Mouse (Mus musculus) hindbrain, embryonic 11.5 days (tissue): ENCODE results near the gene Rab10. TPM values are rescaled to one million over a fixed set of nuclear protein-coding genes. Genes with fewer than 3 reads are reported as not detected.
"Not testable (repeated sequence)": the region's sequence is repeated elsewhere in the genome, so short reads cannot be mapped to it uniquely, and the experiment has no call there.

ENCODE experiments used
- ATAC-seq: fragments of 200-750 bp; cut with Nextera tagmentation; 2 replicates; pipeline ENCODE4 v1.8.0; 2017; ENCODE audit warnings: mild to moderate bottlenecking, moderate TSS enrichment, moderate library complexity; ENCODE audit not compliant: low FRiP score
- DNase-seq: peaks from one replicate; pipeline ENCODE4 v3.0.0-alpha.2; 2015; ENCODE audit warnings: low spot score
- H3K27ac ChIP-seq: fragments of 300-500 bp; sonication (generic); 2 replicates; pipeline ENCODE4 v1.5.1; 2014; ENCODE audit warnings: mild to moderate bottlenecking, low read depth, low read length
- H3K27me3 ChIP-seq: fragments of 300-500 bp; sonication (generic); 2 replicates; pipeline ENCODE4 v1.6.1; 2014; ENCODE audit warnings: mild to moderate bottlenecking, low read length, moderate library complexity, mixed read lengths; ENCODE audit not compliant: control insufficient read depth, insufficient read depth
- H3K36me3 ChIP-seq: fragments of 300-500 bp; sonication (generic); 2 replicates; pipeline ENCODE4 v1.6.1; 2014; ENCODE audit warnings: mild to moderate bottlenecking, low read length, moderate library complexity, mixed read lengths; ENCODE audit not compliant: control insufficient read depth, insufficient read depth
- H3K4me1 ChIP-seq: fragments of 300-500 bp; sonication (generic); replicated peaks from 2 replicates; pipeline ENCODE4 v1.6.1; 2014; ENCODE audit warnings: low read length, mixed read lengths; ENCODE audit not compliant: control insufficient read depth, insufficient read depth
- H3K4me2 ChIP-seq: fragments of 300-500 bp; sonication (generic); replicated peaks from 2 replicates; pipeline ENCODE4 v1.6.1; 2014; ENCODE audit warnings: mild to moderate bottlenecking, low read depth, low read length
- H3K4me3 ChIP-seq: fragments of 300-500 bp; sonication (generic); 2 replicates; pipeline ENCODE4 v1.5.1; 2014; ENCODE audit warnings: low read depth, low read length
- H3K9ac ChIP-seq: fragments of 300-500 bp; sonication (generic); 2 replicates; pipeline ENCODE4 v1.6.1; 2014; ENCODE audit warnings: low read depth, low read length
- H3K9me3 ChIP-seq: fragments of 300-500 bp; sonication (generic); 2 replicates; pipeline ENCODE4 v1.6.1; 2016; ENCODE audit warnings: low read length; ENCODE audit not compliant: control insufficient read depth
- WGBS: fragments of 180-500 bp; shearing (Covaris S2); extraction: QIAGEN DNeasy Blood & Tissue Kit; methylation state at CpG from one replicate; pipeline ENCODE4 v1.1.7; 2014; 5-methylcytosine and 5-hydroxymethylcytosine counted together
- polyA plus RNA-seq: library from polyadenylated mRNA; unstranded; fragments of >200 nt; fragmentation: Nextera tagmentation; extraction: Ambion mirVana; gene quantifications from 2 replicates; pipeline ENCODE4 v1.2.1, GENCODE M21; 2014

The Rab10 gene
- polyA plus RNA-seq, 1 experiment from 2014 or later, result 120 TPM

GRCm38 (mm10) chr12:3310321-3310692 lies 538 bp upstream of the Rab10 start:
- no peak for ATAC-seq

GRCm38 (mm10) chr12:3308541-3309241 lies 1.1 kb downstream of the Rab10 start:
- peak overlapping the region; percentile 51 for H3K4me2 ChIP-seq
- peak overlapping the region; percentile 84 for H3K9ac ChIP-seq
- H3K27me3 ChIP-seq, result no peaks in the 10 kb centered on the region
- no peaks in the 10 kb centered on the region for H3K36me3 ChIP-seq
- DNase-seq (peak; percentile 31), ATAC-seq (0 out of 2 replicates have a peak, but pooled peaks have one; percentile 0)
- H3K9me3 ChIP-seq, result no peaks in the 10 kb centered on the region; the same call in 1 of the 2 replicates
- peak overlapping the region; percentile 84 for H3K4me3 ChIP-seq
- WGBS, result 4% methylated on average over 19 of the region's 19 CpGs
- H3K27ac ChIP-seq, result peak overlapping the region; percentile 93
- H3K4me1 ChIP-seq, result no peaks in the 10 kb centered on the region

More at GRCm38 (mm10) chr12:3310321-3310692, 538 bp upstream of the Rab10 start:
- H3K4me3 ChIP-seq, result peak overlapping the region; percentile 84
- H3K4me2 ChIP-seq, result peak overlapping the region; percentile 51
- 1% methylated on average over 15 of the region's 15 CpGs for WGBS
- no peaks in the 10 kb centered on the region for H3K9me3 ChIP-seq
- H3K27ac ChIP-seq, result peak overlapping the region; percentile 19; the same call in 1 of the 2 replicates
- H3K9ac ChIP-seq, result peak overlapping the region; percentile 58
- H3K27me3 ChIP-seq, result no peaks in the 10 kb centered on the region
- H3K36me3 ChIP-seq, result no peaks in the 10 kb centered on the region
- H3K4me1 ChIP-seq, result no peaks in the 10 kb centered on the region
- DNase-seq, result no peak

- H3K4me2 ChIP-seq, result peak overlapping the region; percentile 51
- WGBS, result 57% methylated on average over 6 of the region's 6 CpGs
- peak overlapping the region; percentile 12; the same call in 1 of the 2 replicates for H3K9ac ChIP-seq
- H3K36me3 ChIP-seq, result no peaks in the 10 kb centered on the region
- H3K27ac ChIP-seq, result no peak overlapping the region
- H3K4me3 ChIP-seq, result peak overlapping the region; percentile 84
- H3K9me3 ChIP-seq, result no peaks in the 10 kb centered on the region; the same call in 1 of the 2 replicates
- H3K4me1 ChIP-seq, result no peaks in the 10 kb centered on the region
- ATAC-seq (no peak), DNase-seq (peak; percentile 3)
- no peaks in the 10 kb centered on the region for H3K27me3 ChIP-seq
Measured at GRCm38 (mm10) chr12:3307587-3307986, 2.2 kb downstream of the Rab10 start.

GRCm38 (mm10) chr12:3305238-3305637 lies 4.5 kb downstream of the Rab10 start:
- ATAC-seq, result no peak
- Histone ChIP-seq H3K27ac (no peak overlapping the region), H3K4me3 (no peak overlapping the region), H3K4me1 (no peaks in the 10 kb centered on the region), H3K4me2 (no peak overlapping the region), H3K36me3 (no peaks in the 10 kb centered on the region), H3K27me3 (no peaks in the 10 kb centered on the region), H3K9ac (no peak overlapping the region), H3K9me3 (peaks cover 5% of the 10 kb centered on the region)
- WGBS, result 95% methylated on average over 2 of the region's 2 CpGs
- no peak for DNase-seq

- not testable (repeated sequence) for H3K9me3 ChIP-seq, H3K27me3 ChIP-seq, H3K4me3 ChIP-seq, ATAC-seq, H3K9ac ChIP-seq, H3K4me1 ChIP-seq, H3K27ac ChIP-seq, DNase-seq, H3K4me2 ChIP-seq, H3K36me3 ChIP-seq
- 92% methylated on average over 6 of the region's 6 CpGs for WGBS
Measured at GRCm38 (mm10) chr12:3297622-3298021, 12.1 kb downstream of the Rab10 start.

GRCm38 (mm10) chr12:3296056-3296455 lies 13.7 kb downstream of the Rab10 start:
- H3K27ac ChIP-seq, result no peak overlapping the region
- 92% methylated on average over 2 of the region's 2 CpGs for WGBS
- ATAC-seq, result no peak
- DNase-seq, result no peak
- H3K4me2 ChIP-seq, result no peak overlapping the region
- no peak overlapping the region for H3K4me3 ChIP-seq
- H3K36me3 ChIP-seq, result peaks cover 1% of the 10 kb centered on the region; the same call in 1 of the 2 replicates
- no peaks in the 10 kb centered on the region for H3K4me1 ChIP-seq
- no peak overlapping the region for H3K9ac ChIP-seq
- no peaks in the 10 kb centered on the region for H3K27me3 ChIP-seq
- H3K9me3 ChIP-seq, result peaks cover 8% of the 10 kb centered on the region

GRCm38 (mm10) chr12:3291849-3292248 lies 17.9 kb downstream of the Rab10 start:
- no peak overlapping the region for H3K4me3 ChIP-seq
- no peaks in the 10 kb centered on the region for H3K4me1 ChIP-seq
- H3K36me3 ChIP-seq, result peaks cover 2% of the 10 kb centered on the region; the same call in 1 of the 2 replicates
- no peaks in the 10 kb centered on the region for H3K27me3 ChIP-seq
- H3K9ac ChIP-seq, result no peak overlapping the region
- no peak overlapping the region for H3K4me2 ChIP-seq
- DNase-seq, result no peak
- ATAC-seq, result no peak
- WGBS, result 94% methylated on average over 1 of the region's 1 CpGs
- no peaks in the 10 kb centered on the region for H3K9me3 ChIP-seq
- no peak overlapping the region for H3K27ac ChIP-seq

- peaks cover 2% of the 10 kb centered on the region; the same call in 1 of the 2 replicates for H3K36me3 ChIP-seq
- no peak for ATAC-seq
- H3K4me1 ChIP-seq, result no peaks in the 10 kb centered on the region
Measured at GRCm38 (mm10) chr12:3291038-3291437, 18.7 kb downstream of the Rab10 start.

GRCm38 (mm10) chr12:3288440-3288839 lies 21.3 kb downstream of the Rab10 start:
- Histone ChIP-seq H3K27me3 (no peaks in the 10 kb centered on the region), H3K9me3 (no peaks in the 10 kb centered on the region), H3K4me2 (no peak overlapping the region), H3K27ac (no peak overlapping the region), H3K4me1 (no peaks in the 10 kb centered on the region), H3K9ac (no peak overlapping the region), H3K4me3 (no peak overlapping the region), H3K36me3 (peaks cover 2% of the 10 kb centered on the region; the same call in 1 of the 2 replicates)
- WGBS, result 95% methylated on average over 1 of the region's 1 CpGs
- DNase-seq (no peak), ATAC-seq (no peak)

More at GRCm38 (mm10) chr12:3291038-3291437, 18.7 kb downstream of the Rab10 start:
- no peak for DNase-seq
- Histone ChIP-seq H3K4me3 (no peak overlapping the region), H3K27me3 (no peaks in the 10 kb centered on the region), H3K27ac (no peak overlapping the region), H3K9ac (no peak overlapping the region), H3K9me3 (no peaks in the 10 kb centered on the region), H3K4me2 (no peak overlapping the region)
- WGBS, result 93% methylated on average over 4 of the region's 4 CpGs
